Mouse (Mus musculus) E14TG2a.4 (cell line): ENCODE results near the gene Wwox.

Experiments used
- CTCF ChIP-seq: conservative IDR thresholded peaks from 2 replicates; pipeline ENCODE4 v1.5.1; 2014; ENCODE audit warnings: low read length
- NANOG ChIP-seq: IDR thresholded peaks from 2 replicates; pipeline ENCODE4 v1.6.1; 2014; ENCODE audit warnings: borderline replicate concordance, low read length, mixed read lengths
- POU5F1 ChIP-seq: IDR thresholded peaks from 2 replicates; pipeline ENCODE4 v1.6.1; 2014; ENCODE audit warnings: low read length, borderline replicate concordance

DNA sequence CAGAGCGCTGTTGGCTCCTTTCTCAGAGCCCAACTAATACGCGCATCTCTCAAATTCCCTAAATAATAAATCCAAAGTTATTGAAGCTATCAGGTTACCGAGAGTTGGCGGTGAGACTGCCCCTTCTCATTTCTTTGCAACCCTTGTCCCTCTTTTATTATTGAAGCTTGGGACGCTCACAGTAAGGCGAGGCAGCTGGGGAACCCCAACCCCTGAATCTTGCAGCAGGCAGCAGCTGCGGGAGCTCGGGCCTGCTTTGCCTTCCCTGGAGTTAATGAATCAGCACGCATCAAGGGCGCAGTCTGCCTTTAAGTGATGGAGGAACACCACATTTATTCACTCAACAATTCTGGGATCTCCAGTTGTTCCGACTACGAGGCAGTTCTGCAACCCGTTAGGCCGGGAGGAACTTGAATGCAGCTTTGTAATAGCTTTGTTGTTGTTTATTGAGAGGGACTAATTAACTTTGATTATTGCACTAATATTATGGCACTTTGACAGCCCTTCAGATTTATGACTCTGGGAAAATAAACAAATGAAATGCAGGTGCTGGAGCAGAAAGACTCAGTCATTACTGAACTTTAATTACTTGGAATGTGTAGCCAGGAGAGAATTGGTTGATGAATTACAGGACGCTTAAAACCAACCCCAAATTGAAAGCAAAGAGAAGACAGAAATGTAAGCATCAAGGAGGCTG lies 60.1 kb downstream of the Wwox start:
- TF ChIP-seq CTCF, result no peak
- TF ChIP-seq NANOG, result no peak
- no peak for TF ChIP-seq POU5F1
